Mouse (Mus musculus) kidney, postnatal 25 days (tissue): ENCODE results near the gene Cd48.
"Not testable (repeated sequence)": the region's sequence is repeated elsewhere in the genome, so short reads cannot be mapped to it uniquely, and the experiment has no call there.

Experiments used
- DNase-seq, 2 experiments: peaks; one replicate each; pipeline ENCODE4 v3.0.0; 2021; ENCODE audit warnings: mixed read lengths in 2 of 2

The Cd48 gene

DNA sequence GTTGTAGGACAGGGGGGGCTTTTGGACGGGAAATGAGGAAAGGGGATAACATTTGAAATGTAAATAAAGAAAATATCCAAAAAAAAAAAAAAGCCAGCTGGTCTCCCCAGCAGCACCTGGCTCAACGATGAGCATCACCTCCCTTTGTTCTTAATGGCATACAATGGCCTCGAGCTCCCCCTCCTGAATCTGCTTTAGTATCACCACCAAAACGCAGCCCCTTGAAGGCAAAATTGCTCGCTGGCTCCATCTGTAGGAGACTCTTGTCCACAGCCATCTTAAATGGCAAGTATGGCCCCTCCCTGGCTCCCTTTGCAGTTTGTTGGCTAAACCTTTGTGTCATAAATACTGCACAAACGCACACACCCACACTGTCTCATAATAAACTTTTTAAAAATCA is 17.2 kb downstream of the Cd48 start:
- no peak for DNase-seq

DNA sequence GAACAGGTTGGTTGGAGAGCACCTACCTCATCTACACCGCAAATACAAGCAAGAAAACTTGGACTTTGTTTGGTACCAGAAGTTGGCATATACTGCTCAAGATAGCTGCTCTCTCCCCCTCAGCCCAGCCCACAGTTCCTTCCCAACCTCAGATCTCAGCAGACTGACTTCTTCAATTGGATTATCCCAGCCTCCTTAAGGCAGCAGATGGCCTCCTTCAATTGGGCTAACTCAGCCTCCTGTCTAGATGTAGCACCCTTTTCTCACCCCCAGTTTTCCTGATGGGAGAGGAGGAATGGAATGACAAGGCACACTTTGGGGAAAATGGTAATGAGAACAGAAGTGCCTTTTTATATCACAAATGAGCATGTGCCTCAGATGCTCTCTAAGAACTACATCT is 31.9 kb downstream of the Cd48 start:
- not testable (repeated sequence) for DNase-seq

DNA sequence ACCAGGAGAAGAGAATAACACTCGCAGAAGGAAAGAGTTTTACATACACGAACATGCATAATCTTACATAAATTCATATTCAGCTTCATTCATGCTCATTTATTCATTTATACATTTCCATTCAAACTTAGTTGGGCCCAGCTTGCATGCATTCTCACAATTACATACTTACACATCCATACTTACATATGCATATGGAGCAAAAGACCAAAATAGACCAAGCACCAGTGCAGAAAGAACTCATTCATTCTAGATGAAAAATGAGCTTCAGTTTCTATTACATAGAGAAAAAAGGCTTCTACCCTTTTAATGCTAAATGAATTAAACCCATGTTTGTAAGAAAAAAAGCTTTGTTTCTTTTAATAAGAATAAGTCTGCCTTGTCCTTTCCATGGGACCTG is 33.6 kb downstream of the Cd48 start:
- DNase-seq, result no peak

DNA sequence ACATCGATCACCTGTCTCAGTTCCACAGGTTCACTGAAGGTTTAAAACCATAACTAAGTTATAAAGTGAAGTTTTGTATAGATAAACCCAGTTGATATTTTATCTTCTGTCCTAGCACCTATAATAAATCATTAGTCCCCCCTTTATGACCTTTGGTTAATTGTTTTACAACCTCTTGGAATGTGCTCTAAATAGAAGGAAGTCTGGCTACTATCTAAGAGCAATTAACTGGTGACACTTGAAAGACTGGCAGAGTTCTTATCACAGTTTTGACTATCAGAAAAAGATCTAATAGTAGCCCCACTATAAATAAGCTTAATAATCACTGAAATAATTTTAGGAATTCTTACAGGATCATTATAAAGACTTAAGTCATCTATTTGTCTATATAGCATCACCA is 34.4 kb downstream of the Cd48 start:
- DNase-seq, result no peak

DNA sequence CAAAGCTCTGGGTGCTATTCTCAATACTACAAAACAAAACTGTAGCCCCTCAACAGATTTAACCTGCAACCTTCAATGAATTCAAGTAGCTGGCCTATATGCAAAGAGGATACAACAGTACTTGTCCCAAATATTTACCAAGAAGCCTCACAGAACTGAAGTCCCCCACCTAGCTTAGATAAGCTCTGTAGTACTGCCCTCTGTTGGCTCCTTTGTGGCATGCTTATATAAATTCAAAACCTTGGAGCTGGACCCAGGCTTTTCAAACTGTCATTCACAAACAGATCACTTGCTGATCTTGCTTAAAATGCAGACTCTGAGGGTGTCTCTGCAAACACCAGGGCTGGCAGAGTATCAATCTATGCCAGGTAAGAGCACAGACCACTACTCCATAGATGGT is 49.4 kb downstream of the Cd48 start:
- DNase-seq, result no peak

DNA sequence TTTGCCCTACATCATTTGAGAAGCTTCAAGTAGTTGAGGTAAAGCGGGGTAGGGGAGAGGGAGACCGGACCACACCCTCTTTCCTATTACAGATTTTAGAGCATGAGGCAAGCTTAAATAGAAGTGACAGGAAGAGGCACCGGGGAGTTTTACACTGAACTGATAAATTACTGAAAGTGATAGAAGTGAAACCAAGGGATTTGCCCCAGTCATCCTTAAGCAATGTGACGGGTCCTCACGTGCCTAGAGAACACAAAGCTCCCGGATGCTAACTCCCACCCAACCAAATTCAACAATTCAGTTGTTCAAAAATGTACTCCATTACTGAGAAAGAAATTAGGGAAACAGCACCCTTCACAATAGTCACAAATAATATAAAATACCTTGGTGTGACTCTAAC is 53.1 kb downstream of the Cd48 start:
- no peak for DNase-seq

DNA sequence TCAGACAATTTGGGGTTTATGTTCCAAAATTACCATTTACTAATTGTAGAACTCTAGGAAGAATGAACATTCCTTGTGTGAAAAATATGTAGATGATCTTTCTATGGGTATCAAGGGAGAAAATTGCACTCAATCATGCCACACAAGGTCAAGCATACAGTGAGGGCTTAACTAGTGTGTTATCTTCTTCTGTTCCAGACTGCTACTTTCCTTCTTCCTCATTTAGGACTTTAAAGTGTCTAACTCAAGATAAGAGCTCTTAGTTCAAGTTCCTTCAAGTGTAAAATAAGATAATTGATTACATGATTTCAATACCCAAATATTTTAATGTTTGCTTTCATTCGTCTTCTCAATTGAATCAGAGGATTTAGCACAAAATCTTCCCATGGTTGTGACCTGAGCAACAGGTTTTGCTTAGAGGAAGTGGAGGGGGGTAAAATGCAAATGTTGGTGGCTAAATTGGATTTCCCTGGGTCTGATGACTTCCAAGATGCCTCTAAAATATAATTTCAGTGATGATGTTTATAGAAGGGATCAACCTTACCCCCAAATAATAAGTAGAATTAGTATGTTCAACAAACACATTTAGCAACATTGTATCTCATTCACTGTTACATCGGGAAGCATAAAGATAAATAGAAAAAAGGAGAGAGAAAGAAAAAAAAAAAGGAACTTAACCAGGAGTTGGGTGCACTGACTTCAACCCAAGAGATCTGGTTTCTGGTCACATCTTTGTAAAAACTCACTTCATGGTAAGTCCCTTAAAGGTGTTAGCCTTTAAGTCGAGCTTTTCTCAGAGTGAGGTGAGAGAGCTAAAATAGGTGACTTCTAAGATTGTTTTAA is 66.5 kb downstream of the Cd48 start:
- no peak for DNase-seq
